Mouse (Mus musculus) lung, postnatal 4 days (tissue): ENCODE measurements at regions not wholly inside any gene's neighbourhood (a gene's known extent, or its start where the extent isn't known, plus 50 kb on each side); places are given as distances from the start of the nearest gene placed in this dataset.

Source experiments
- DNase-seq, 2 experiments: peaks; one replicate each; pipeline ENCODE4 v3.0.0; 2021

DNA sequence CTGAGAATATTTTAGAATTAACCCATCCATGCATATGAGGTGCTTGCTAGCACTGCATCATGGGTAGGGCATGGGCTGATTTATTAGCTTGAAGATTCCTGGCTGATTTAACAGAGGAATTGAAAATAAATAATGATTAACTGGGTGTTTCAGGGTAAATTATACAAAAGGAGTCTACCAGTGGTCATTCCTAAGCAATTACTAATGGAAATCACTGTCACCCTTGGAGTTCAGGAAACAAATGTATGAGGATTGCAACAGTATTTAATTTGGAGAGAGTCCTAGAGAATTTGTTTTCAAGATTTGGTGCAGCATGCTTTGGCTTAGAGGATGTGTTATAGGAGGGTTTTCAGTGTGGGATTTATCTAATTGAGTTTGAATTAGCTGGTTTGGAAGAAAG lies 103.0 kb upstream of the Flrt2 start:
- no peak for DNase-seq

DNA sequence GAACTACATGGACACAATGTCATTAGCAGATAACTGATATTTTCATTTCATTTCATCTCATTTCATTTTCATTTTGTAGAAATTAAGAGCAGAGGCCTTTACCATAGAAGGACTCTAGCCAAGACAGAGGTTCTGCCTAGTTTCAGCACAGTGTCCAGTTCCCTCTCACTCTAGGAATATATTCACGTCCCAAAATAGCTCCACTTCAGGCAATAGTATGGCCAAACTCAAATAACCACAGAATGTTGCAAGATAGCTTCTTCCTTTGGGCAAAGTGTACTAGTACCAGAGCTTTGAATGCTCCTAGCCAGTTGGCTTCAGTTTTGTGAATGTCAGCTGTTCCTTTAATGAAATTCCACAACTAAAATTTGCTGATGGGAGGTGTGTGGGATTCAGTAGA lies 72.7 kb upstream of the Flrt2 start:
- DNase-seq = no peak

DNA sequence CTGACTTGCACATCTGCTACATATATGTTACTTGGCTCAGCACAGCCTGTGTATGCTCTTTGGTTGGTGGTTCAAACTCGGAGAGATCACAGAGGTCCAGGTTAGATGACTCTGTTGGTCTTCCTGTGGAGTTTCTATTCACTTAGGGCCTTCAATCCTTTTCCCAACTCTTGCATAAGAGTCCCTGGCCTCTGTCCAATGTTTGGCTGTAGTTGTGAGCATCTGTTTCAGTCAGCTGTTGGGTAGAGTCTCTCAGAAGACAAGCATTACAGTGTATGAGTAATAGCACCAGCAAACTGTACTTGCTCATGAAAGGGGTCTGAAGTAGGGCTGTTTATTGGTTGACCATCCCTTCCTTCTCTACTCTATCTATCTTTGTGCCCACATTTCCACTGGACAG lies 61.0 kb upstream of the Flrt2 start:
- peak in 1 of 2 experiments; percentile 11 for DNase-seq

DNA sequence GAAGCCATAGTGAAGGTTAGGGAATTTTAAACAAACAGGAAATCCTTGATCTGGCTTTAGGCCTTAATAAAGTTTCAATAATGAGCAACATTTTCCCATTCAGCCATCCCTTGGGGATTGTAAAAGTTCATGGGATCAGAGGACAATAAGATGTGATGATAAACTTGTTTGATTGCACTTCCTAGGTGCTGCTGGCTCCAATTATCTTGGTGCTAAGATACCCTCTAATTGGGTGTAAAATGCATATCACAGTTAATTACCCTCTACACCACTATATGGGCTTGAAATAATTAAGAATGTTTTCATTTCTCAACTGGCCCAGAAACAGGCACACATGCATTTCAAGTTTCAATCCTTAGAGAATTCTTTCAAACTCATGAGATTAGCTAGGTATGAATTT lies 55.4 kb upstream of the Flrt2 start:
- DNase-seq = no peak

DNA sequence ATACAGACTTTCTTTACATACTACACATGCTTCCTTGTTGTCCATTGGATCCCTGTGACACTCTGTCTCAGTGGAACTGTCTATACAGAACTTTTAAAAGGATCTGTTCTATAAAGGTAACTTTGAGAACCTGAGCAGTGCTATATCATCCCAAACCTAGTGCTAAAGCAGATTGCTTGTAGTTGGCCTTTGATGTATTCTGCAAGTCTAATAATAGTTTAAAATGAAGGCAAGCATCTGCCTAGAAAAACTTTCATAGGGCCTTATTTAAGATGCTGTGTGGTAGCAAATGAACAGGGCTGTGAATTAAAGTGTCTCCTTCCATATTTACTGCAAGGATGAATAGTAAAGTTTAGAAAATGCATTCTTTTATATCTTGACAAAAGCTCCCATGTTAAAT lies 52.1 kb upstream of the Flrt2 start:
- DNase-seq = no peak

DNA sequence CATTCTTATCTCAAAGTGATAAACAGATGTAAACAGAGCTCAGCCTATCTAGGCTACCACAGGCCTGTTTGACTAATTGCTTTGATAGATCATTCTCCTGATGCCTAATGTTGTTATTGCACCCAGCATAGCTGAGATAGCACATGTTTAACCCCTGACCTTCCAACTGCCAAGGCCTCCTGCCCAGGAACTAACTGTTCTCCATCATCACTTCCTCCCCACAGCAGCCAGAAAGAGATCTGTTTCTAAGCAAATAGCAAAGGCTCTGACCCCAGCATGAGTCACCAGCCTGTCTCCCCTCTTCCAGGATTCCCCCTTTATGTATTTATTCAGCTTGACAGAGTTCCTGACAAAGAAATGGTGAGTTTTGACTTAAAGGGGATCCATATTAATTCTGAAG lies 50.4 kb upstream of the Flrt2 start:
- no peak for DNase-seq
